Mouse (Mus musculus): ENCODE data around the gene Pfkm. TPM values are rescaled to one million over a fixed set of nuclear protein-coding genes. Genes with fewer than 3 reads are reported as not detected.
A peak's percentile ranks its signal among the peaks of the same experiment; 100 is the strongest.

Pfkm gene
- polyA plus RNA-seq (2014; fragmentation: Nextera tagmentation; extraction: Ambion mirVana): 65.0 and 73.6 TPM in 2 replicates

- no peaks in the 10 kb centered on the region for H3K9me3 ChIP-seq (replicated peaks; ENCODE audit: control insufficient read depth, low read length)
- H3K4me1 ChIP-seq (ENCODE audit: control insufficient read depth, insufficient read depth, low read length): no peaks in the 10 kb centered on the region; the same call in 1 of the 2 replicates
- H3K27me3 ChIP-seq (replicated peaks; ENCODE audit: control insufficient read depth, insufficient read depth, low read length): no peaks in the 10 kb centered on the region
- H3K36me3 ChIP-seq (ENCODE audit: control insufficient read depth, insufficient read depth, low read length): peaks cover 4% of the 10 kb centered on the region; the same call in 1 of the 2 replicates
- peak within 1 kb of the TSS; percentile 90 for H3K4me3 ChIP-seq (ENCODE audit: low read depth, low read length)
- H3K4me2 ChIP-seq (ENCODE audit: low read length): peak within 1 kb of the TSS; percentile 66
- peak within 1 kb of the TSS; percentile 89 for H3K9ac ChIP-seq (ENCODE audit: low read length)
- DNase-seq (ENCODE audit: low spot score) (no peak), ATAC-seq (no peak)
- under 1% methylated on average over 25 of the region's 30 CpGs for WGBS
- H3K27ac ChIP-seq (ENCODE audit: low read depth, low read length): peak within 1 kb of the TSS; percentile 94
These were observed at the start of gene Pfkm for GRCm38 (mm10) chr15:98092372-98093120. Gene Pfkm (plus strand): TSS chr15:98092589.

- H3K9me3 ChIP-seq (replicated peaks; ENCODE audit: control insufficient read depth, low read length): no peaks in the 10 kb centered on the region
- ATAC-seq (no peak), DNase-seq (ENCODE audit: low spot score) (no peak)
- H3K27ac ChIP-seq (ENCODE audit: low read depth, low read length): no peak overlapping the region
- H3K9ac ChIP-seq (ENCODE audit: low read length): no peak overlapping the region
- 97% methylated on average over 6 of the region's 6 CpGs for WGBS
- no peak overlapping the region for H3K4me3 ChIP-seq (ENCODE audit: low read depth, low read length)
- peaks cover 83% of the 10 kb centered on the region for H3K36me3 ChIP-seq (ENCODE audit: control insufficient read depth, insufficient read depth, low read length)
- H3K4me1 ChIP-seq (ENCODE audit: control insufficient read depth, insufficient read depth, low read length): no peaks in the 10 kb centered on the region
- no peak overlapping the region for H3K4me2 ChIP-seq (ENCODE audit: low read length)
- H3K27me3 ChIP-seq (replicated peaks; ENCODE audit: control insufficient read depth, insufficient read depth, low read length): no peaks in the 10 kb centered on the region
These were observed 48.4 kb upstream of the Pfkm start for GRCm38 (mm10) chr15:98043967-98044366.

GRCm38 (mm10) chr15:98044387-98044786 is 48.0 kb upstream of the Pfkm start:
- Histone ChIP-seq H3K27ac (ENCODE audit: low read depth, low read length) (no peak overlapping the region), H3K4me2 (ENCODE audit: low read length) (no peak overlapping the region), H3K27me3 (replicated peaks; ENCODE audit: control insufficient read depth, insufficient read depth, low read length) (no peaks in the 10 kb centered on the region), H3K4me1 (ENCODE audit: control insufficient read depth, insufficient read depth, low read length) (no peaks in the 10 kb centered on the region), H3K9me3 (replicated peaks; ENCODE audit: control insufficient read depth, low read length) (no peaks in the 10 kb centered on the region), H3K4me3 (ENCODE audit: low read depth, low read length) (no peak overlapping the region), H3K9ac (ENCODE audit: low read length) (no peak overlapping the region), H3K36me3 (ENCODE audit: control insufficient read depth, insufficient read depth, low read length) (peaks cover 84% of the 10 kb centered on the region)
- 93% methylated on average over 5 of the region's 5 CpGs for WGBS
- DNase-seq (ENCODE audit: low spot score) (no peak), ATAC-seq (no peak)

GRCm38 (mm10) chr15:98048918-98049700 is 43.3 kb upstream of the Pfkm start:
- no peak overlapping the region for H3K4me2 ChIP-seq (ENCODE audit: low read length)
- no peak for ATAC-seq
- DNase-seq (ENCODE audit: low spot score): no peak
- no peak overlapping the region for H3K4me3 ChIP-seq (ENCODE audit: low read depth, low read length)
- H3K36me3 ChIP-seq (ENCODE audit: control insufficient read depth, insufficient read depth, low read length): peaks cover 83% of the 10 kb centered on the region
- no peaks in the 10 kb centered on the region for H3K4me1 ChIP-seq (ENCODE audit: control insufficient read depth, insufficient read depth, low read length)
- no peak overlapping the region for H3K27ac ChIP-seq (ENCODE audit: low read depth, low read length)
- H3K27me3 ChIP-seq (replicated peaks; ENCODE audit: control insufficient read depth, insufficient read depth, low read length): no peaks in the 10 kb centered on the region
- H3K9ac ChIP-seq (ENCODE audit: low read length): no peak overlapping the region
- H3K9me3 ChIP-seq (replicated peaks; ENCODE audit: control insufficient read depth, low read length): no peaks in the 10 kb centered on the region
- WGBS: 92% methylated on average over 13 of the region's 13 CpGs

- Histone ChIP-seq H3K27me3 (replicated peaks; ENCODE audit: control insufficient read depth, insufficient read depth, low read length) (no peaks in the 10 kb centered on the region), H3K4me3 (ENCODE audit: low read depth, low read length) (no peak overlapping the region), H3K4me2 (ENCODE audit: low read length) (no peak overlapping the region), H3K27ac (ENCODE audit: low read depth, low read length) (no peak overlapping the region), H3K36me3 (ENCODE audit: control insufficient read depth, insufficient read depth, low read length) (peaks cover 69% of the 10 kb centered on the region), H3K9ac (ENCODE audit: low read length) (no peak overlapping the region), H3K4me1 (ENCODE audit: control insufficient read depth, insufficient read depth, low read length) (no peaks in the 10 kb centered on the region), H3K9me3 (replicated peaks; ENCODE audit: control insufficient read depth, low read length) (no peaks in the 10 kb centered on the region)
- DNase-seq (ENCODE audit: low spot score) (no peak), ATAC-seq (no peak)
- WGBS: 89% methylated on average over 5 of the region's 5 CpGs
These were observed 40.7 kb upstream of the Pfkm start for GRCm38 (mm10) chr15:98051685-98052084.

- 20% methylated on average over 5 of the region's 5 CpGs for WGBS
- Histone ChIP-seq H3K4me1 (ENCODE audit: control insufficient read depth, insufficient read depth, low read length) (no peaks in the 10 kb centered on the region), H3K27ac (ENCODE audit: low read depth, low read length) (no peak overlapping the region), H3K4me2 (ENCODE audit: low read length) (no peak overlapping the region), H3K9me3 (replicated peaks; ENCODE audit: control insufficient read depth, low read length) (no peaks in the 10 kb centered on the region), H3K27me3 (replicated peaks; ENCODE audit: control insufficient read depth, insufficient read depth, low read length) (no peaks in the 10 kb centered on the region), H3K4me3 (ENCODE audit: low read depth, low read length) (no peak overlapping the region), H3K36me3 (ENCODE audit: control insufficient read depth, insufficient read depth, low read length) (peaks cover 63% of the 10 kb centered on the region), H3K9ac (ENCODE audit: low read length) (no peak overlapping the region)
- ATAC-seq (peak; percentile 57; the same call in 1 of the 2 replicates), DNase-seq (ENCODE audit: low spot score) (peak; percentile 80)
These were observed 37.1 kb upstream of the Pfkm start for GRCm38 (mm10) chr15:98055246-98055645.

GRCm38 (mm10) chr15:98065881-98066280 is 26.5 kb upstream of the Pfkm start:
- no peaks in the 10 kb centered on the region for H3K27me3 ChIP-seq (replicated peaks; ENCODE audit: control insufficient read depth, insufficient read depth, low read length)
- WGBS: 87% methylated on average over 5 of the region's 5 CpGs
- no peak for ATAC-seq
- peaks cover 73% of the 10 kb centered on the region for H3K36me3 ChIP-seq (ENCODE audit: control insufficient read depth, insufficient read depth, low read length)
- H3K9me3 ChIP-seq (replicated peaks; ENCODE audit: control insufficient read depth, low read length): no peaks in the 10 kb centered on the region
- H3K4me3 ChIP-seq (ENCODE audit: low read depth, low read length): no peak overlapping the region
- H3K9ac ChIP-seq (ENCODE audit: low read length): no peak overlapping the region
- H3K27ac ChIP-seq (ENCODE audit: low read depth, low read length): no peak overlapping the region
- DNase-seq (ENCODE audit: low spot score): no peak
- H3K4me1 ChIP-seq (ENCODE audit: control insufficient read depth, insufficient read depth, low read length): no peaks in the 10 kb centered on the region
- no peak overlapping the region for H3K4me2 ChIP-seq (ENCODE audit: low read length)

GRCm38 (mm10) chr15:98066602-98067001 is 25.8 kb upstream of the Pfkm start:
- Histone ChIP-seq H3K9me3 (replicated peaks; ENCODE audit: control insufficient read depth, low read length) (no peaks in the 10 kb centered on the region), H3K4me1 (ENCODE audit: control insufficient read depth, insufficient read depth, low read length) (no peaks in the 10 kb centered on the region), H3K9ac (ENCODE audit: low read length) (no peak overlapping the region), H3K4me3 (ENCODE audit: low read depth, low read length) (no peak overlapping the region), H3K4me2 (ENCODE audit: low read length) (no peak overlapping the region), H3K27ac (ENCODE audit: low read depth, low read length) (no peak overlapping the region), H3K36me3 (ENCODE audit: control insufficient read depth, insufficient read depth, low read length) (peaks cover 72% of the 10 kb centered on the region), H3K27me3 (replicated peaks; ENCODE audit: control insufficient read depth, insufficient read depth, low read length) (no peaks in the 10 kb centered on the region)
- 94% methylated on average over 12 of the region's 12 CpGs for WGBS
- DNase-seq (ENCODE audit: low spot score) (no peak), ATAC-seq (no peak)

- no peak overlapping the region for H3K4me2 ChIP-seq (ENCODE audit: low read length)
- H3K9ac ChIP-seq (ENCODE audit: low read length): no peak overlapping the region
- H3K27me3 ChIP-seq (replicated peaks; ENCODE audit: control insufficient read depth, insufficient read depth, low read length): no peaks in the 10 kb centered on the region
- no peaks in the 10 kb centered on the region for H3K9me3 ChIP-seq (replicated peaks; ENCODE audit: control insufficient read depth, low read length)
- no peak overlapping the region for H3K27ac ChIP-seq (ENCODE audit: low read depth, low read length)
- no peaks in the 10 kb centered on the region for H3K4me1 ChIP-seq (ENCODE audit: control insufficient read depth, insufficient read depth, low read length)
- DNase-seq (ENCODE audit: low spot score) (no peak), ATAC-seq (no peak)
- peaks cover 78% of the 10 kb centered on the region for H3K36me3 ChIP-seq (ENCODE audit: control insufficient read depth, insufficient read depth, low read length)
- no peak overlapping the region for H3K4me3 ChIP-seq (ENCODE audit: low read depth, low read length)
- WGBS: 73% methylated on average over 3 of the region's 3 CpGs
These were observed 24.9 kb upstream of the Pfkm start for GRCm38 (mm10) chr15:98067492-98067891.
